Mouse (Mus musculus): ENCODE results near the gene Olfr1258. TPM values are rescaled to one million over a fixed set of nuclear protein-coding genes. Genes with fewer than 3 reads are reported as not detected.
"Not testable (repeated sequence)": the region's sequence is repeated elsewhere in the genome, so short reads cannot be mapped to it uniquely, and the experiment has no call there.

Gene Olfr1258
- polyA plus RNA-seq (2015; fragmentation: Nextera tagmentation; extraction: Ambion mirVana) = not detected in 2 replicates

- no peaks in the 10 kb centered on the region for H3K9me3 ChIP-seq
- no peak within 1 kb of the TSS for H3K9ac ChIP-seq (replicated peaks)
- no peaks in the 10 kb centered on the region for H3K4me1 ChIP-seq (replicated peaks)
- no peaks in the 10 kb centered on the region for H3K36me3 ChIP-seq
- no peak within 1 kb of the TSS for H3K4me2 ChIP-seq (replicated peaks)
- no peak within 1 kb of the TSS for H3K4me3 ChIP-seq (replicated peaks)
- no peaks in the 10 kb centered on the region for H3K27me3 ChIP-seq
- ATAC-seq = no peak
- no peak within 1 kb of the TSS for H3K27ac ChIP-seq
These were observed at the start of gene Olfr1258 for GRCm38 (mm10) chr2:89927009-89927408. Gene Olfr1258, plus strand, starts transcription at chr2:89927309.

- H3K4me1 ChIP-seq (replicated peaks) = no peaks in the 10 kb centered on the region
- H3K27ac ChIP-seq = no peak within 1 kb of the TSS
- H3K4me3 ChIP-seq (replicated peaks) = no peak within 1 kb of the TSS
- no peaks in the 10 kb centered on the region for H3K36me3 ChIP-seq
- no peak within 1 kb of the TSS for H3K4me2 ChIP-seq (replicated peaks)
- no peak within 1 kb of the TSS for H3K9ac ChIP-seq (replicated peaks)
- no peaks in the 10 kb centered on the region for H3K27me3 ChIP-seq
- no peak for ATAC-seq
- 96% methylated on average over 1 of the region's 1 CpGs for WGBS
- H3K9me3 ChIP-seq = no peaks in the 10 kb centered on the region
These were observed 49.0 kb upstream of the Olfr1258 start, which contains the start of gene Olfr1257 for GRCm38 (mm10) chr2:89878137-89878536. Gene Olfr1257, plus strand, starts transcription at chr2:89878437.

- H3K4me2 ChIP-seq (replicated peaks); H3K36me3 ChIP-seq; H3K9me3 ChIP-seq; H3K27ac ChIP-seq; H3K9ac ChIP-seq (replicated peaks); H3K4me1 ChIP-seq (replicated peaks); H3K4me3 ChIP-seq (replicated peaks); ATAC-seq; H3K27me3 ChIP-seq: not testable (repeated sequence)
- WGBS = 91% methylated on average over 9 of the region's 9 CpGs
These were observed 14.5 kb upstream of the Olfr1258 start for GRCm38 (mm10) chr2:89912616-89913015.

GRCm38 (mm10) chr2:89948564-89948963 lies 21.5 kb downstream of the Olfr1258 start, which contains the start of gene Olfr1259:
Gene Olfr1259, minus strand, starts transcription at chr2:89948664.
- Histone ChIP-seq H3K4me2 (replicated peaks) (no peak within 1 kb of the TSS), H3K36me3 (no peaks in the 10 kb centered on the region), H3K27ac (no peak within 1 kb of the TSS), H3K9me3 (no peaks in the 10 kb centered on the region), H3K9ac (replicated peaks) (no peak within 1 kb of the TSS), H3K27me3 (no peaks in the 10 kb centered on the region), H3K4me1 (replicated peaks) (no peaks in the 10 kb centered on the region), H3K4me3 (replicated peaks) (no peak within 1 kb of the TSS)
- 93% methylated on average over 5 of the region's 5 CpGs for WGBS
- ATAC-seq = no peak

- no peaks in the 10 kb centered on the region for H3K9me3 ChIP-seq
- H3K4me3 ChIP-seq (replicated peaks) = no peak within 1 kb of the TSS
- no peak for ATAC-seq
- no peaks in the 10 kb centered on the region for H3K27me3 ChIP-seq
- no peak within 1 kb of the TSS for H3K4me2 ChIP-seq (replicated peaks)
- H3K9ac ChIP-seq (replicated peaks) = no peak within 1 kb of the TSS
- no peak within 1 kb of the TSS for H3K27ac ChIP-seq
- no peaks in the 10 kb centered on the region for H3K36me3 ChIP-seq
- WGBS = 78% methylated on average over 2 of the region's 2 CpGs
- H3K4me1 ChIP-seq (replicated peaks) = no peaks in the 10 kb centered on the region
These were observed 47.1 kb downstream of the Olfr1258 start, which contains the start of gene Olfr1260 for GRCm38 (mm10) chr2:89974184-89974583. Gene Olfr1260, plus strand, starts transcription at chr2:89974340.

- no peak for ATAC-seq
- Histone ChIP-seq H3K4me1 (replicated peaks) (no peaks in the 10 kb centered on the region), H3K27me3 (no peaks in the 10 kb centered on the region), H3K9me3 (no peaks in the 10 kb centered on the region), H3K4me2 (replicated peaks) (no peak overlapping the region), H3K4me3 (replicated peaks) (no peak overlapping the region), H3K27ac (no peak overlapping the region), H3K36me3 (no peaks in the 10 kb centered on the region), H3K9ac (replicated peaks) (no peak overlapping the region)
- 89% methylated on average over 2 of the region's 2 CpGs for WGBS
These were observed 50.6 kb downstream of the Olfr1258 start for GRCm38 (mm10) chr2:89977709-89978108.

Other genes starting within 250 kb of the Olfr1258 start
- not detected in 2 replicates for gene Olfr1252, start 202.3 kb upstream of the Olfr1258 start, polyA plus RNA-seq (2015; fragmentation: Nextera tagmentation; extraction: Ambion mirVana)
- gene Olfr1253, start 170.2 kb upstream of the Olfr1258 start, polyA plus RNA-seq (2015; fragmentation: Nextera tagmentation; extraction: Ambion mirVana) = not detected in 2 replicates
- gene Olfr1254, start 133.7 kb upstream of the Olfr1258 start, polyA plus RNA-seq (2015; fragmentation: Nextera tagmentation; extraction: Ambion mirVana) = not detected in 2 replicates
- not detected in 2 replicates for gene Olfr1255, start 115.3 kb upstream of the Olfr1258 start, polyA plus RNA-seq (2015; fragmentation: Nextera tagmentation; extraction: Ambion mirVana)
- 0.03 and 0.13 TPM in 2 replicates for gene Olfr1256, start 85.8 kb upstream of the Olfr1258 start, polyA plus RNA-seq (2015; fragmentation: Nextera tagmentation; extraction: Ambion mirVana)
- gene Olfr48, start 79.1 kb upstream of the Olfr1258 start, polyA plus RNA-seq (2015; fragmentation: Nextera tagmentation; extraction: Ambion mirVana) = not detected in 2 replicates
- gene Olfr1257, start 48.9 kb upstream of the Olfr1258 start, polyA plus RNA-seq (2015; fragmentation: Nextera tagmentation; extraction: Ambion mirVana) = not detected in 2 replicates
- not detected in 2 replicates for gene Olfr1259, start 21.4 kb downstream of the Olfr1258 start, polyA plus RNA-seq (2015; fragmentation: Nextera tagmentation; extraction: Ambion mirVana)
- gene Olfr1260, start 47.0 kb downstream of the Olfr1258 start, polyA plus RNA-seq (2015; fragmentation: Nextera tagmentation; extraction: Ambion mirVana) = not detected in 2 replicates
- gene Olfr1261, start 63.9 kb downstream of the Olfr1258 start, polyA plus RNA-seq (2015; fragmentation: Nextera tagmentation; extraction: Ambion mirVana) = not detected in 2 replicates
- not detected in 2 replicates for gene Olfr1262, start 72.8 kb downstream of the Olfr1258 start, polyA plus RNA-seq (2015; fragmentation: Nextera tagmentation; extraction: Ambion mirVana)
- not detected in 2 replicates for gene Olfr1263, start 84.8 kb downstream of the Olfr1258 start, polyA plus RNA-seq (2015; fragmentation: Nextera tagmentation; extraction: Ambion mirVana)
- not detected in 2 replicates for gene Olfr1264, start 98.3 kb downstream of the Olfr1258 start, polyA plus RNA-seq (2015; fragmentation: Nextera tagmentation; extraction: Ambion mirVana)
- not detected in 2 replicates for gene Olfr1265, start 108.0 kb downstream of the Olfr1258 start, polyA plus RNA-seq (2015; fragmentation: Nextera tagmentation; extraction: Ambion mirVana)
- gene Olfr140, start 136.3 kb downstream of the Olfr1258 start, polyA plus RNA-seq (2015; fragmentation: Nextera tagmentation; extraction: Ambion mirVana) = not detected in 2 replicates
- not detected in 2 replicates for gene Olfr1269, start 194.1 kb downstream of the Olfr1258 start, polyA plus RNA-seq (2015; fragmentation: Nextera tagmentation; extraction: Ambion mirVana)
- not detected in 2 replicates for gene Olfr32, start 215.0 kb downstream of the Olfr1258 start, polyA plus RNA-seq (2015; fragmentation: Nextera tagmentation; extraction: Ambion mirVana)
- gene Olfr1270, start 225.8 kb downstream of the Olfr1258 start, polyA plus RNA-seq (2015; fragmentation: Nextera tagmentation; extraction: Ambion mirVana) = not detected in 2 replicates